Mouse (Mus musculus) liver, adult 2 months (tissue): Measurements from ENCODE around the gene Med23. TPM values are rescaled to one million over a fixed set of nuclear protein-coding genes. Genes with fewer than 3 reads are reported as not detected.

Experiments
- DNase-seq: peaks from one replicate; pipeline ENCODE4 v3.0.0-alpha.2; 2011; ENCODE audit warnings: low read depth, low spot score; ENCODE audit errors: extremely low read depth
- H3K27ac ChIP-seq: fragments of 200-500 bp; replicated peaks from 2 replicates; pipeline ENCODE4 v1.5.1; 2012; ENCODE audit warnings: low read depth, mild to moderate bottlenecking, control low read depth, inconsistent platforms, low read length; ENCODE audit not compliant: insufficient read depth
- H3K27me3 ChIP-seq: fragments of 200-500 bp; 2 replicates; pipeline ENCODE4 v1.6.1; 2012; ENCODE audit warnings: mild to moderate bottlenecking, moderate library complexity, low read length, inconsistent platforms; ENCODE audit not compliant: control insufficient read depth, insufficient read depth
- H3K36me3 ChIP-seq: fragments of 200-500 bp; 2 replicates; pipeline ENCODE4 v1.6.1; 2012; ENCODE audit warnings: low read length, inconsistent platforms; ENCODE audit not compliant: control insufficient read depth, insufficient read depth
- H3K4me1 ChIP-seq: fragments of 200-500 bp; 2 replicates; pipeline ENCODE4 v1.6.1; 2011; ENCODE audit warnings: low read length; ENCODE audit not compliant: control insufficient read depth, insufficient read depth
- H3K4me3 ChIP-seq: fragments of 200-500 bp; 2 replicates; pipeline ENCODE4 v1.5.1; 2011; ENCODE audit warnings: low read depth, mild to moderate bottlenecking, control low read depth, low read length, moderate library complexity; ENCODE audit not compliant: insufficient read depth
- H3K79me2 ChIP-seq: fragments of 200-500 bp; 2 replicates; pipeline ENCODE4 v1.6.1; 2012; ENCODE audit warnings: inconsistent platforms, mild to moderate bottlenecking, low read length, moderate library complexity; ENCODE audit not compliant: control insufficient read depth, insufficient read depth
- H3K9ac ChIP-seq: fragments of 200-500 bp; 2 replicates; pipeline ENCODE4 v1.6.1; 2012; ENCODE audit warnings: low read depth, mild to moderate bottlenecking, control low read depth, inconsistent platforms, low read length
- CTCF ChIP-seq: fragments of 200-500 bp; IDR thresholded peaks from 2 replicates; pipeline ENCODE4 v1.5.1; 2011; ENCODE audit warnings: low read depth, low read length, control low read depth
- POLR2A ChIP-seq: fragments of 200-500 bp; IDR thresholded peaks from 2 replicates; pipeline ENCODE4 v1.6.1; 2011; ENCODE audit warnings: low read length, control low read depth; ENCODE audit not compliant: insufficient read depth; ENCODE audit errors: extremely low read depth
- WGBS: fragments of 180-500 bp; shearing (Covaris S2); methylation state at CpG from one replicate; pipeline ENCODE4 v1.1.7; 2018; 5-methylcytosine and 5-hydroxymethylcytosine counted together
- polyA plus RNA-seq: library from polyadenylated mRNA; depleted of rRNA; stranded (reverse); fragments of >200 nt; gene quantifications from 2 replicates; pipeline ENCODE4 v1.2.3, GENCODE M21; 2012
- total RNA-seq: library from RNA; depleted of rRNA; stranded (reverse); fragments of >200 nt; gene quantifications from 2 replicates; pipeline ENCODE4 v1.2.3, GENCODE M21; 2014

The Med23 gene
- total and polyA plus RNA-seq, 2 experiments: 6.2 to 7.7 TPM

DNA sequence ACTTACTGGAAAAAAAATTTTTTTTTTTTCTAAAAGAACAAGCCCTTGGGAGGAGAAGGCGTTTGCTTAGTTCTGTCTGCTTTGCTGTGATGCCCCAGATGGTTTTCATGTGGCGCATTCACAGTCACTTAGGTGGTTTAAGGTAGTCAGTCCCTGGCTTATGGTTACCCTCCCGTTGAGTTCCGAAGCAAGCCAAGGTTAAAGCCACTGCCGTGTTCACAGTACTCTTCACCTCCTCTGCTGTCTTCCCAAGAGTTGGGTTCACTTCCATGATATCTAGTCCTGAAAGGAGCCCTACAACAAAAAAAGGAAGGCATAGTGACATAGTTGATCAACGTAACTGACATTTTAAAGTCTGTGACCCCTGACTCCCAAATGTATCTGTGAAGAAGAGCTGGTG, 45.7 kb downstream of the Med23 start:
- DNase-seq: peak; percentile 58
- WGBS: 53% methylated on average over 6 of the region's 6 CpGs
- Histone ChIP-seq H3K79me2 (no peaks in the 10 kb centered on the region), H3K27me3 (no peaks in the 10 kb centered on the region), H3K36me3 (peaks cover 54% of the 10 kb centered on the region), H3K9ac (no peak overlapping the region), H3K27ac (no peak overlapping the region; the same call in 1 of the 2 replicates), H3K4me1 (no peaks in the 10 kb centered on the region), H3K4me3 (no peak overlapping the region)
- TF ChIP-seq CTCF (no peak), POLR2A (no peak)

DNA sequence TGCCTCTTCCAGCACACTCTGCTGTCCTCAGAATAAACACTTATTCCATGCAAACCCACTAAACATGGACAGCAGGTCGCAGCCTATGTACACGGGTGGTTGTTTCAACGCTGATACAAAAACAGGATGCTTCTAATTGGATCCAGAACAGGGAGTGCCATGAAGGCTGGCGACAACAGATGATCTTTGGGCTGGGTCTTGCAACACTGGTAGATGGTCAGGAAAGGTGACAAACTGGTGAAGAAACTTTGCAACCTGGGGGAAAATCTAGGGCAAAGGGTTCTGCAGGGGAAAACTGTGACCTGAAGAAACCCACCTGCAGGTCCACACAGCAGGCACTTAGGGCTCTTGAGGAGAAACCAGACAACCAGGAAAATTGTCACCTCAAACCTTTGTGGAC, 53.2 kb downstream of the Med23 start:
- H3K4me3 ChIP-seq: peak overlapping the region; percentile 8; the same call in 1 of the 2 replicates
- H3K79me2 ChIP-seq: no peaks in the 10 kb centered on the region
- H3K27me3 ChIP-seq: no peaks in the 10 kb centered on the region
- WGBS: 15% methylated on average over 4 of the region's 4 CpGs
- peak overlapping the region; percentile 76 for H3K9ac ChIP-seq
- TF ChIP-seq POLR2A (no peak), CTCF (no peak)
- DNase-seq: peak; percentile 87
- peaks cover 12% of the 10 kb centered on the region for H3K4me1 ChIP-seq
- H3K36me3 ChIP-seq: peaks cover 56% of the 10 kb centered on the region
- peak overlapping the region; percentile 97 for H3K27ac ChIP-seq

DNA sequence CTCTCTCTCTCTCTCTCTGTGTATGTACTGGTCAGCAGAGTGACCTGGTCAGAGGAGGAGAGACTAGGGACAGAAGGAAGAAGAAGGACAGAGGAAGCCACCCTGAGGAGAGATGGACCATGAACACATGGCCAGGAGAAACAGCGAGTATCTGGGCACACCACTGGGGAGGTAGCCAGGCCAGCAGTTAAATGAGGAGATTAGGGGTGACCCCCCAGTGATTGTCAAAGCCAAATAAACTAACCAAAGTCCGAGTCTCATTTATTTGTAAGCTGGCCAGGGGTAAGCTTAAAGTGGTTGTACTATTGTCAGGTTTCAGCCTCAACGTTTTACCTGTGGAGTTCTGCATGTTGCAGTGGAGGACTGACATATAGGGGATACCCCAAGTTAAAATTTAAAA, 54.5 kb downstream of the Med23 start:
- 29% methylated on average over 3 of the region's 3 CpGs for WGBS
- Histone ChIP-seq H3K4me3 (peak overlapping the region; percentile 61), H3K79me2 (no peaks in the 10 kb centered on the region), H3K9ac (peak overlapping the region; percentile 88), H3K27me3 (no peaks in the 10 kb centered on the region), H3K4me1 (peaks cover 12% of the 10 kb centered on the region), H3K36me3 (peaks cover 46% of the 10 kb centered on the region), H3K27ac (peak overlapping the region; percentile 91)
- TF ChIP-seq CTCF: no peak
- TF ChIP-seq POLR2A: no peak
- DNase-seq: peak; percentile 75

DNA sequence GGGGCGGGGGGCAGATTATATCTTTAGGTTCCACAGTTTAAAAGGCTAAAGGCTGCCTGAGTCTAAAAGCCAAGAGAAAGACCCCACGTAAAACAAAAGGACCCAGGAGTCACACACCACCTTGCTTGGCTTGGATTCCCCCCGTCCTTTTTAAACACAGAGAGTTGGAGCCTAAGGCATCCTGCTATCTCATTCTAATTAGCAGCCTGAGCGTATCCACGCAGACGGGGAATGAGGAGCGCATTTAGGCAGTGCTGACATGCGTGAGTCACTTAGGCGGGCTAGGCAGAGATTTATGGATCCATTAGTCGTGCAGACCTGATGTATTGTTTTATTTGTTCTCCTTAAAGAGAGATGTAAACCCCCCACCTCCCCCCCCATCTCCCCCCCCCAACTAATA, 56.6 kb downstream of the Med23 start:
- peak overlapping the region; percentile 74 for H3K9ac ChIP-seq
- H3K4me1 ChIP-seq: peaks cover 10% of the 10 kb centered on the region
- H3K79me2 ChIP-seq: no peaks in the 10 kb centered on the region
- H3K27me3 ChIP-seq: no peaks in the 10 kb centered on the region
- DNase-seq: peak; percentile 27
- peaks cover 30% of the 10 kb centered on the region for H3K36me3 ChIP-seq
- peak overlapping the region; percentile 91 for H3K27ac ChIP-seq
- H3K4me3 ChIP-seq: peak overlapping the region; percentile 61
- TF ChIP-seq CTCF (no peak), POLR2A (0 out of 2 replicates have a peak, but pooled peaks have one; percentile 19)
- WGBS: 24% methylated on average over 10 of the region's 10 CpGs

DNA sequence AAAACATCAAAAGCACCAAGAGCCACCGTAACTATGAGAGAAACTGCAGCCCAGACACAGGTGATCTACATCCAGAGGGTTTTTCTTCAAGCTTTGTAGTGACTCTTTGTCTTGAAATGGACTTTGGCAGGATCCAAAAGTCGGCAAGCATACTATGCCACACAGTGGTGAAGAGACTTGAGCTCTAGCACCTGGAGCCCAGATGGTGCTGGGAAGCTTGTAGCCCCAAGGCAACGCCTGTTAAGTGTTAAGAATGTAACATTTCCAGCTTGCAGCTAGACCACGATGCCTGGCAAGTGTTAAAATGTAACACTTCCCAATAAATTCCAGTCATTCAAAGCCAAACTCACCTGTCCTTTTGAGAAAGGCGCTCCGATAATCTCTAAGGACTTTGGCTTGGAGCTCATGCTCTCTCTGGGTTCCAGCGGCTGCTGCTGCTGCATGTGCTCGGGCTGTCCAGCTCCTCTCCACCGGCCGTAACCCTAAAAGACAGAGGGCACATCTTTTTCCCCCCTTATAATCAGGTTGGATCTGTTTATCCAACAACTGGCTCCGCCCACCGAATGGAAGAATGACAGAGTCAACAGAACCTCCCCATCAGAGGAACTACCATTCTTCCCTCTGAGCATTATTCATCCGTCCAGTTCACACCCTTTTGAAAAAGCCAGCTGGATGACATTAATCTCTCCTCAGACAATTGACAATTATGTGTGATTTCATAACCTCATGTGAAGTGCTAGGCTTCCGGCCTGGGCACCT, 57.4 kb downstream of the Med23 start, which contains the start of gene Arg1:
Gene Arg1 (minus strand): TSS at position 523 of the 759 bp plus-strand sequence.
- no peak for TF ChIP-seq CTCF
- TF ChIP-seq POLR2A: peak; percentile 98
- H3K27ac ChIP-seq: peak within 1 kb of the TSS; percentile 91
- peaks cover 22% of the 10 kb centered on the region for H3K36me3 ChIP-seq
- H3K9ac ChIP-seq: peak within 1 kb of the TSS; percentile 76
- no peaks in the 10 kb centered on the region for H3K79me2 ChIP-seq
- H3K4me3 ChIP-seq: peak within 1 kb of the TSS; percentile 61
- no peaks in the 10 kb centered on the region for H3K27me3 ChIP-seq
- 18% methylated on average over 14 of the region's 14 CpGs for WGBS
- peaks cover 4% of the 10 kb centered on the region for H3K4me1 ChIP-seq
- peak; percentile 97 for DNase-seq

DNA sequence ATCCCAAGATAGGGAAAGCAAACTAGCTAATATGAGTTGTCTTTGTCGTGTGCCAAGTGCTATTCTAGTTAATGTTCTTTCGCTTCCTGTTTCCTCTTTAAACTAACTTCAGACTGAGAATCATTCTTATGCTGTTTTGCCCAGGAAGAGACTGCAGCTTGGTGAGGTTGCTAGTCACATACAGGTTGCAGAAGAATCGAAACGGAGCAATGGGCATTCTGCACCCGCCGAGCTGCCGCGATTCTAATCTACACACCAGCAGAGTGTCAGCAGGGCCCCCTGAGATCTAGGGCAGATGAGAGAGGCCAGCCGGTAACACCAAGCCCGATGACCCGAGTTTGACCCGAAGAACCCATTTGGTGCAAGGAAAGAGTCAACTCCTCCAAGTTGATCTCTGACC, 58.3 kb downstream of the Med23 start:
- WGBS: under 1% methylated on average over 12 of the region's 12 CpGs
- Histone ChIP-seq H3K27me3 (no peaks in the 10 kb centered on the region), H3K4me1 (no peaks in the 10 kb centered on the region), H3K27ac (peak overlapping the region; percentile 65), H3K79me2 (no peaks in the 10 kb centered on the region), H3K4me3 (peak overlapping the region; percentile 48), H3K36me3 (peaks cover 14% of the 10 kb centered on the region), H3K9ac (peak overlapping the region; percentile 53)
- peak; percentile 66 for DNase-seq
- no peak for TF ChIP-seq CTCF
- no peak for TF ChIP-seq POLR2A
